Mouse (Mus musculus): ENCODE results near the gene Otop3. TPM values are rescaled to one million over a fixed set of nuclear protein-coding genes. Genes with fewer than 3 reads are reported as not detected.

Gene Otop3
- polyA plus RNA-seq, 1 experiment from 2014 or later, result not detected

- H3K9ac ChIP-seq (replicated peaks; ENCODE audit: low read length), result no peak overlapping the region
- 62% methylated on average over 12 of the region's 12 CpGs for WGBS
- no peak overlapping the region for H3K27ac ChIP-seq (ENCODE audit: low read length)
- no peak overlapping the region for H3K4me3 ChIP-seq (ENCODE audit: low read length)
- no peak for ATAC-seq (ENCODE audit: low FRiP score, low TSS enrichment)
- H3K4me2 ChIP-seq (replicated peaks; ENCODE audit: low read depth, low read length), result no peak overlapping the region
- no peaks in the 10 kb centered on the region for H3K4me1 ChIP-seq (ENCODE audit: insufficient read depth, low read length)
- no peaks in the 10 kb centered on the region for H3K36me3 ChIP-seq (ENCODE audit: insufficient read depth, low read length)
- peaks cover 64% of the 10 kb centered on the region for H3K27me3 ChIP-seq (ENCODE audit: insufficient read depth, low read length)
- H3K9me3 ChIP-seq (ENCODE audit: low read length), result no peaks in the 10 kb centered on the region
Measured at GRCm38 (mm10) chr11:115335223-115335622, 692 bp downstream of the Otop3 start.

GRCm38 (mm10) chr11:115336115-115336514 is 1.6 kb downstream of the Otop3 start:
- Histone ChIP-seq H3K9ac (replicated peaks; ENCODE audit: low read length) (no peak overlapping the region), H3K27me3 (ENCODE audit: insufficient read depth, low read length) (peaks cover 67% of the 10 kb centered on the region), H3K36me3 (ENCODE audit: insufficient read depth, low read length) (no peaks in the 10 kb centered on the region), H3K27ac (ENCODE audit: low read length) (no peak overlapping the region), H3K4me3 (ENCODE audit: low read length) (no peak overlapping the region), H3K4me1 (ENCODE audit: insufficient read depth, low read length) (no peaks in the 10 kb centered on the region), H3K4me2 (replicated peaks; ENCODE audit: low read depth, low read length) (no peak overlapping the region), H3K9me3 (ENCODE audit: low read length) (no peaks in the 10 kb centered on the region)
- whole genome bisulfite sequencing, result 12% methylated on average over 6 of the region's 6 CpGs
- ATAC-seq (ENCODE audit: low FRiP score, low TSS enrichment), result no peak

GRCm38 (mm10) chr11:115337350-115337749 is 2.8 kb downstream of the Otop3 start:
- 57% methylated on average over 3 of the region's 3 CpGs for WGBS
- Histone ChIP-seq H3K9ac (replicated peaks; ENCODE audit: low read length) (no peak overlapping the region), H3K4me3 (ENCODE audit: low read length) (no peak overlapping the region), H3K9me3 (ENCODE audit: low read length) (no peaks in the 10 kb centered on the region), H3K27me3 (ENCODE audit: insufficient read depth, low read length) (peaks cover 58% of the 10 kb centered on the region), H3K4me2 (replicated peaks; ENCODE audit: low read depth, low read length) (no peak overlapping the region), H3K4me1 (ENCODE audit: insufficient read depth, low read length) (no peaks in the 10 kb centered on the region), H3K36me3 (ENCODE audit: insufficient read depth, low read length) (no peaks in the 10 kb centered on the region), H3K27ac (ENCODE audit: low read length) (no peak overlapping the region)
- no peak for ATAC-seq (ENCODE audit: low FRiP score, low TSS enrichment)

- H3K36me3 ChIP-seq (ENCODE audit: insufficient read depth, low read length), result no peaks in the 10 kb centered on the region
- no peaks in the 10 kb centered on the region for H3K4me1 ChIP-seq (ENCODE audit: insufficient read depth, low read length)
- no peak overlapping the region for H3K4me3 ChIP-seq (ENCODE audit: low read length)
- ATAC-seq (ENCODE audit: low FRiP score, low TSS enrichment), result no peak
- WGBS, result 64% methylated on average over 1 of the region's 1 CpGs
- H3K27ac ChIP-seq (ENCODE audit: low read length), result no peak overlapping the region
- peaks cover 54% of the 10 kb centered on the region for H3K27me3 ChIP-seq (ENCODE audit: insufficient read depth, low read length)
- no peak overlapping the region for H3K4me2 ChIP-seq (replicated peaks; ENCODE audit: low read depth, low read length)
- no peak overlapping the region for H3K9ac ChIP-seq (replicated peaks; ENCODE audit: low read length)
- no peaks in the 10 kb centered on the region for H3K9me3 ChIP-seq (ENCODE audit: low read length)
Measured at GRCm38 (mm10) chr11:115337826-115338225, 3.3 kb downstream of the Otop3 start.

- ATAC-seq (ENCODE audit: low FRiP score, low TSS enrichment), result no peak
- H3K27me3 ChIP-seq (ENCODE audit: insufficient read depth, low read length), result peaks cover 35% of the 10 kb centered on the region
- WGBS, result 65% methylated on average over 2 of the region's 2 CpGs
Measured at GRCm38 (mm10) chr11:115341246-115341645, 6.7 kb downstream of the Otop3 start.

GRCm38 (mm10) chr11:115341866-115342265 is 7.3 kb downstream of the Otop3 start:
- Histone ChIP-seq H3K9me3 (ENCODE audit: low read length) (no peaks in the 10 kb centered on the region), H3K36me3 (ENCODE audit: insufficient read depth, low read length) (no peaks in the 10 kb centered on the region), H3K9ac (replicated peaks; ENCODE audit: low read length) (no peak overlapping the region), H3K4me1 (ENCODE audit: insufficient read depth, low read length) (peaks cover 5% of the 10 kb centered on the region; the same call in 1 of the 2 replicates), H3K4me3 (ENCODE audit: low read length) (no peak overlapping the region), H3K4me2 (replicated peaks; ENCODE audit: low read depth, low read length) (no peak overlapping the region), H3K27ac (ENCODE audit: low read length) (no peak overlapping the region), H3K27me3 (ENCODE audit: insufficient read depth, low read length) (peaks cover 29% of the 10 kb centered on the region)
- WGBS, result 59% methylated on average over 6 of the region's 6 CpGs
- ATAC-seq (ENCODE audit: low FRiP score, low TSS enrichment), result no peak

More at GRCm38 (mm10) chr11:115341246-115341645, 6.7 kb downstream of the Otop3 start:
- Histone ChIP-seq H3K27ac (ENCODE audit: low read length) (no peak overlapping the region), H3K36me3 (ENCODE audit: insufficient read depth, low read length) (no peaks in the 10 kb centered on the region), H3K4me2 (replicated peaks; ENCODE audit: low read depth, low read length) (no peak overlapping the region), H3K4me1 (ENCODE audit: insufficient read depth, low read length) (peaks cover 5% of the 10 kb centered on the region; the same call in 1 of the 2 replicates), H3K9ac (replicated peaks; ENCODE audit: low read length) (no peak overlapping the region), H3K4me3 (ENCODE audit: low read length) (no peak overlapping the region), H3K9me3 (ENCODE audit: low read length) (no peaks in the 10 kb centered on the region)

GRCm38 (mm10) chr11:115344967-115345366 is 10.4 kb downstream of the Otop3 start:
- H3K9ac ChIP-seq (replicated peaks; ENCODE audit: low read length), result no peak overlapping the region
- no peaks in the 10 kb centered on the region for H3K9me3 ChIP-seq (ENCODE audit: low read length)
- no peak overlapping the region for H3K4me3 ChIP-seq (ENCODE audit: low read length)
- ATAC-seq (ENCODE audit: low FRiP score, low TSS enrichment), result no peak
- H3K27ac ChIP-seq (ENCODE audit: low read length), result no peak overlapping the region
- no peaks in the 10 kb centered on the region for H3K36me3 ChIP-seq (ENCODE audit: insufficient read depth, low read length)
- H3K27me3 ChIP-seq (ENCODE audit: insufficient read depth, low read length), result peaks cover 19% of the 10 kb centered on the region
- 14% methylated on average over 12 of the region's 12 CpGs for WGBS
- H3K4me2 ChIP-seq (replicated peaks; ENCODE audit: low read depth, low read length), result no peak overlapping the region
- H3K4me1 ChIP-seq (ENCODE audit: insufficient read depth, low read length), result peaks cover 10% of the 10 kb centered on the region; the same call in 1 of the 2 replicates

- no peak overlapping the region for H3K27ac ChIP-seq (ENCODE audit: low read length)
- WGBS, result 11% methylated on average over 7 of the region's 7 CpGs
- no peak overlapping the region for H3K4me3 ChIP-seq (ENCODE audit: low read length)
- no peak for ATAC-seq (ENCODE audit: low FRiP score, low TSS enrichment)
- peaks cover 17% of the 10 kb centered on the region for H3K27me3 ChIP-seq (ENCODE audit: insufficient read depth, low read length)
- H3K4me2 ChIP-seq (replicated peaks; ENCODE audit: low read depth, low read length), result no peak overlapping the region
- no peak overlapping the region for H3K9ac ChIP-seq (replicated peaks; ENCODE audit: low read length)
- H3K36me3 ChIP-seq (ENCODE audit: insufficient read depth, low read length), result no peaks in the 10 kb centered on the region
- H3K4me1 ChIP-seq (ENCODE audit: insufficient read depth, low read length), result peaks cover 10% of the 10 kb centered on the region; the same call in 1 of the 2 replicates
- H3K9me3 ChIP-seq (ENCODE audit: low read length), result no peaks in the 10 kb centered on the region
Measured at GRCm38 (mm10) chr11:115345515-115345914, 11.0 kb downstream of the Otop3 start.

GRCm38 (mm10) chr11:115348681-115349248 is 14.2 kb downstream of the Otop3 start:
- Histone ChIP-seq H3K9ac (replicated peaks; ENCODE audit: low read length) (no peak overlapping the region), H3K27me3 (ENCODE audit: insufficient read depth, low read length) (peaks cover 14% of the 10 kb centered on the region), H3K27ac (ENCODE audit: low read length) (no peak overlapping the region), H3K4me1 (ENCODE audit: insufficient read depth, low read length) (peaks cover 10% of the 10 kb centered on the region; the same call in 1 of the 2 replicates), H3K36me3 (ENCODE audit: insufficient read depth, low read length) (no peaks in the 10 kb centered on the region), H3K4me2 (replicated peaks; ENCODE audit: low read depth, low read length) (no peak overlapping the region), H3K9me3 (ENCODE audit: low read length) (no peaks in the 10 kb centered on the region), H3K4me3 (ENCODE audit: low read length) (no peak overlapping the region)
- no peak for ATAC-seq (ENCODE audit: low FRiP score, low TSS enrichment)
- WGBS, result 46% methylated on average over 17 of the region's 17 CpGs

GRCm38 (mm10) chr11:115349976-115350375 is 15.4 kb downstream of the Otop3 start:
- Histone ChIP-seq H3K4me1 (ENCODE audit: insufficient read depth, low read length) (peaks cover 10% of the 10 kb centered on the region; the same call in 1 of the 2 replicates), H3K27me3 (ENCODE audit: insufficient read depth, low read length) (peaks cover 2% of the 10 kb centered on the region), H3K36me3 (ENCODE audit: insufficient read depth, low read length) (no peaks in the 10 kb centered on the region), H3K27ac (ENCODE audit: low read length) (no peak overlapping the region), H3K4me2 (replicated peaks; ENCODE audit: low read depth, low read length) (no peak overlapping the region), H3K9me3 (ENCODE audit: low read length) (no peaks in the 10 kb centered on the region), H3K4me3 (ENCODE audit: low read length) (no peak overlapping the region), H3K9ac (replicated peaks; ENCODE audit: low read length) (no peak overlapping the region)
- ATAC-seq (ENCODE audit: low FRiP score, low TSS enrichment), result no peak
- WGBS, result 42% methylated on average over 4 of the region's 4 CpGs

Data from kidney, embryonic 16.5 days (tissue).